Mouse (Mus musculus) hindbrain, embryonic 13.5 days (tissue): Measurements from ENCODE around the gene Sult4a1. TPM values are rescaled to one million over a fixed set of nuclear protein-coding genes. Genes with fewer than 3 reads are reported as not detected.

Experiments used
- ATAC-seq: fragments of 200-750 bp; cut with Nextera tagmentation; 2 replicates; pipeline ENCODE4 v1.8.0; 2017; ENCODE audit warnings: moderate TSS enrichment; ENCODE audit not compliant: low FRiP score
- H3K27ac ChIP-seq: fragments of 300-500 bp; sonication (generic); 2 replicates; pipeline ENCODE4 v1.5.1; 2015; ENCODE audit warnings: inconsistent platforms, mild to moderate bottlenecking, moderate library complexity
- H3K27me3 ChIP-seq: fragments of 300-500 bp; sonication (generic); 2 replicates; pipeline ENCODE4 v1.6.1; 2015; ENCODE audit warnings: mild to moderate bottlenecking, inconsistent platforms
- H3K36me3 ChIP-seq: fragments of 300-500 bp; sonication (generic); 2 replicates; pipeline ENCODE4 v1.6.1; 2015; ENCODE audit warnings: mild to moderate bottlenecking, inconsistent platforms
- H3K4me1 ChIP-seq: fragments of 300-500 bp; sonication (generic); replicated peaks from 2 replicates; pipeline ENCODE4 v1.6.1; 2015; ENCODE audit warnings: inconsistent platforms
- H3K4me2 ChIP-seq: fragments of 300-500 bp; sonication (generic); 2 replicates; pipeline ENCODE4 v1.6.1; 2015; ENCODE audit warnings: inconsistent platforms, mild to moderate bottlenecking, moderate library complexity
- H3K4me3 ChIP-seq: fragments of 300-500 bp; sonication (generic); 2 replicates; pipeline ENCODE4 v1.5.1; 2015; ENCODE audit warnings: mild to moderate bottlenecking, inconsistent platforms
- H3K9ac ChIP-seq: fragments of 300-500 bp; sonication (generic); 2 replicates; pipeline ENCODE4 v1.6.1; 2015; ENCODE audit warnings: mild to moderate bottlenecking, inconsistent platforms
- H3K9me3 ChIP-seq: fragments of 300-500 bp; sonication (generic); 2 replicates; pipeline ENCODE4 v1.6.1; 2016; ENCODE audit warnings: inconsistent platforms
- WGBS: fragments of 180-500 bp; shearing (Covaris S2); methylation state at CpG from one replicate; pipeline ENCODE4 v1.1.7; 2015; 5-methylcytosine and 5-hydroxymethylcytosine counted together
- polyA plus RNA-seq: library from polyadenylated mRNA; unstranded; fragments of >200 nt; fragmentation: Nextera tagmentation; extraction: Ambion mirVana; gene quantifications from 2 replicates; pipeline ENCODE4 v1.2.1, GENCODE M21; 2015

The Sult4a1 gene
- polyA plus RNA-seq, 1 experiment from 2014 or later: 73.7 TPM

DNA sequence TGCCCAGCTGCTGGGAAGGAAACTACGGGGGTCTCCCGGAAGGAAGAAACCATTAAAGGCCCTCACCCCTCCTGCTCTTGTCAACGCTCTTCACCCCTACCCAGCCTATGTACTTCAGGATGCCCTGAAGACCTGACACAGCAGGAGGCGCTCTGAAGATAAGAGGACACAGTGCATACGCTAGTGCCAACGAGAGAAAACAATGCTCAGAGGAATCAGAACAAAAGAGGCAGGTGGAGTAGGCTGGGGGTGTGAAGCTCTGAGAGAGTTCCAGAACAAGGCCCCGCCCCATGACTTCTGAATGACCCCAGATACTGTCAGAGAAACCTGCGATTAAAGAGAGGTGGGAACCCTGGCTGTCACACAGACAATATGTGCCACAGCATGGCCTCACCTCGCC is 18.8 kb downstream of the Sult4a1 start:
- no peak overlapping the region for H3K4me3 ChIP-seq
- H3K36me3 ChIP-seq: peaks cover 38% of the 10 kb centered on the region
- no peaks in the 10 kb centered on the region for H3K9me3 ChIP-seq
- H3K27me3 ChIP-seq: no peaks in the 10 kb centered on the region
- no peak overlapping the region for H3K4me2 ChIP-seq
- peaks cover 7% of the 10 kb centered on the region; the same call in 1 of the 2 replicates for H3K4me1 ChIP-seq
- 39% methylated on average over 9 of the region's 9 CpGs for WGBS
- no peak overlapping the region for H3K27ac ChIP-seq
- no peak overlapping the region for H3K9ac ChIP-seq
- no peak for ATAC-seq

DNA sequence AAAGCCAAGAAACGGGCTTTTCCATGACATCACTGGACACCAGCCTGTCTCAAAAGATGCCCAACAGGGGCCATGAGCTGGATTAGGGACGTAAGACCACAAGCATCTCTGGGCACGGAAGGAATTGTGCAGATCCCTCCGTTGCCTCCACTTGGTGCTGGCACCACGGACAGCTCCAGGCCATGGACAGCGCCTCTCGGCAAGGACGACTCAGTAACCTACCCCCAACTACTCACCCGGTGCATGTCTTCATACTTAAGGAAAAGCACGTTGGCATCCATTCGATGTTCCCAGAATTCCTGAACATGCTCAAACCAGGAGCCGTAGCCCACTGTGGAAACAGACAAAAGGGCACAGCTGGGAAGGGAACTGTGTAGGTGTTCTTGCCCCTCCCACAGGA is 19.2 kb downstream of the Sult4a1 start:
- 31% methylated on average over 12 of the region's 12 CpGs for WGBS
- Histone ChIP-seq H3K27me3 (no peaks in the 10 kb centered on the region), H3K4me2 (no peak overlapping the region), H3K27ac (no peak overlapping the region), H3K4me3 (no peak overlapping the region), H3K36me3 (peaks cover 38% of the 10 kb centered on the region), H3K9ac (no peak overlapping the region), H3K4me1 (peaks cover 7% of the 10 kb centered on the region; the same call in 1 of the 2 replicates), H3K9me3 (no peaks in the 10 kb centered on the region)
- ATAC-seq: no peak

DNA sequence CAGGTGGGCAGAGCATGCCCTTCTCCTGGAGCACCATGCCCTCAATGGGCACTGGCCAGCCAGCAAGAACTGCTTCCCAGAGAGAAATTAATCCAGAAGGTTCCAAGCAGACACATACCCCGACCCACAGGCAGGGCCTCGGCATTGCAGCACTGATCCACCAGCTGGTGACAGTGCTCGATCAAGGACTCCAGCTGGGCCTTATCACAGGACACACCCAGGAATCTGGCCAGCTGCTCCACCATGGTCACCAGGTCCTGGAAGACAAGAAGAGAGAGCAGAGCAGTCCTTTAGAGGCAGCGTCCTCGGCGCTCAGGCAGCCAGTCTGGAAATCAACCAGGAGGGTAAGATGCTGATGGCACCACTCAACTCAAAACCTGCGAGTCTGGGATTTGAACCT is 25.5 kb downstream of the Sult4a1 start:
- peaks cover 34% of the 10 kb centered on the region for H3K36me3 ChIP-seq
- no peak overlapping the region for H3K27ac ChIP-seq
- ATAC-seq: no peak
- peaks cover 5% of the 10 kb centered on the region; the same call in 1 of the 2 replicates for H3K4me1 ChIP-seq
- peaks cover 15% of the 10 kb centered on the region for H3K27me3 ChIP-seq
- H3K9me3 ChIP-seq: no peaks in the 10 kb centered on the region
- no peak overlapping the region for H3K4me3 ChIP-seq
- H3K4me2 ChIP-seq: no peak overlapping the region
- WGBS: 81% methylated on average over 7 of the region's 7 CpGs
- H3K9ac ChIP-seq: no peak overlapping the region

DNA sequence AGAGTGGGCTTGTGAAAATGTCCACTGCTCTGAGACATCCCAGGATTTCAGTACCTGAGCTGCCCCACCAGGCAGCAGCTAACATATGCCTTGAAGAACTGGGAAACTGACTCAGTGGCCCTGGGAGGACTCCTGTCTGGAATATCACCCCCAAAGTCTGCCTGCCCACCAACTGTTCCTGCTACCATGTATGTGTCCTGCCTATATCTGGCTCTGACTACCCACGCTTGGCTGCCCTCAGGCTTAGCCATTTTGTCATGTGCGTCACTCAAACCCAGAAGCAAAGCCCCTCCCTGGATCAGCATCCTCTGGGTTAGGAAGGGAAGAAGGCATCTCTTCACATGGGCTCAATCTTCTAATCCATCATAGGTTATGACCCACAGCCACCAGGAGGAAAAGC is 26.0 kb downstream of the Sult4a1 start:
- peaks cover 11% of the 10 kb centered on the region for H3K4me1 ChIP-seq
- peaks cover 34% of the 10 kb centered on the region for H3K36me3 ChIP-seq
- WGBS: 86% methylated on average over 2 of the region's 2 CpGs
- no peak overlapping the region for H3K9ac ChIP-seq
- no peak overlapping the region for H3K4me2 ChIP-seq
- no peak overlapping the region for H3K27ac ChIP-seq
- no peak overlapping the region for H3K4me3 ChIP-seq
- H3K27me3 ChIP-seq: peaks cover 21% of the 10 kb centered on the region
- ATAC-seq: no peak
- no peaks in the 10 kb centered on the region for H3K9me3 ChIP-seq

DNA sequence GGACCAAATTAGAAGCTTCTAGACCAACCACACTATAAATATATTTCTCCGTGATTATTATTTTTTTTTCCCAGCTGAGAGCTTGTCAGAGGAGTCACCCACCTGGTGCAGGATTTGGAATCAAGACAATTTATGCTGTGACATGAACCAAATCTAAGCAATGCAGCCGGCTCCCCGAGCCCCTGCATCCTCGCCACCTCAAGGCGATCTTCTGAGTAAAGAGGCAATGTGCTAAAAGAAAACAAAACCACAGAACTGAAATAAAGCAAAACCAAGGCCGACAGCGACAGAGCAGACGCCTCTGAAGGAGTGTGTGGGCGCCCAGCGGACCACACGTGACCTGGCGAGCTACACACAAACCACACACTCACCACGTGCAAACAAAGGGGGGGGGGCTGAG is 26.9 kb downstream of the Sult4a1 start:
- H3K36me3 ChIP-seq: peaks cover 28% of the 10 kb centered on the region
- no peak overlapping the region for H3K27ac ChIP-seq
- no peak overlapping the region for H3K4me2 ChIP-seq
- peaks cover 26% of the 10 kb centered on the region for H3K27me3 ChIP-seq
- no peak for ATAC-seq
- no peaks in the 10 kb centered on the region for H3K9me3 ChIP-seq
- WGBS: 79% methylated on average over 13 of the region's 13 CpGs
- H3K4me1 ChIP-seq: peaks cover 14% of the 10 kb centered on the region
- H3K9ac ChIP-seq: no peak overlapping the region
- H3K4me3 ChIP-seq: no peak overlapping the region

DNA sequence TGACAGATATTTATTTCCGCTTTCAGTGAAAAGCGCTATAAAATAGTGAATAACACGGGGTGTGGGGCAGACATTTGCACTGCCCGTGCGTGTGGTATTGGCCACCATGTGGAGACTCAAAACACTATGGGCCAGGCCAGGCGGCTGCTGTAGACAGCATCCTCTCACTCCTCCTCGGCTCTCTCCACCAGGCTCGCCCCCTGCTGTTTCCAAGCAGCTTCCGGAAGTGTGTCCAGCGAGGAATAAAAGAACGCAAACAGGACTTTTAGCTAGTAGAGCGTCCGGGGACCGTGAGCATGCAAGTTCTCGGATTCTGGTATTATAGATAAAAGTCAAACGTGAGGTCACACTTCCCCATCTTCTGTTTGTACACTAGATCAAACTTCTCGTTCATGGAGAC is 28.4 kb downstream of the Sult4a1 start:
- Histone ChIP-seq H3K27me3 (peaks cover 37% of the 10 kb centered on the region), H3K9me3 (no peaks in the 10 kb centered on the region), H3K4me3 (no peak overlapping the region), H3K27ac (no peak overlapping the region), H3K4me2 (no peak overlapping the region), H3K36me3 (peaks cover 28% of the 10 kb centered on the region), H3K9ac (no peak overlapping the region), H3K4me1 (peaks cover 14% of the 10 kb centered on the region)
- no peak for ATAC-seq
- WGBS: 58% methylated on average over 17 of the region's 17 CpGs

DNA sequence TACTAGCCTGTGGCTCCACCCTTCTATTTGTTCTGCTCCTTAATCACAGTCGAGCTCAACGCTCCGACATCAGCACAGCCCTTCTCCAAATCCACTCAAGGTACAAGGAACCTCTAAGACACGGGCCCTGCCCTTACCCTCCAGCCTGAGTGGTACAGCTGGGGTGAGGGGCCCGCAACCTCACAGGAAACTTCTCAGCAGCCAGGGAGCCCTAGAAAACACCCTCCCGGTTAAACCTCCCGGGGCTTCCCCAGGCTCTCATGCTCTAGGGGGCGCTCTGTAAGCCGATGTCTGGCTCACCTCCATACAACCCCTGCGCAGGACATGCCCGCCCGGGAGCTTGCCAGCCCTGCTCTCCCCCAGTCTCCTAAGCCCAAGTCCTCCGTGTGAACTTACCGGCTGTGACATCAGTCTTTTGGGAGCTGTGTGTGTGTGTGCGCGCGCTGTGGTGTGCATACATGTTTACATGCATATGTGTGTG is 30.8 kb downstream of the Sult4a1 start:
- H3K27me3 ChIP-seq: peaks cover 52% of the 10 kb centered on the region
- peak overlapping the region; percentile 4 for H3K4me2 ChIP-seq
- no peak for ATAC-seq
- 14% methylated on average over 17 of the region's 17 CpGs for WGBS
- no peak overlapping the region for H3K4me3 ChIP-seq
- H3K36me3 ChIP-seq: peaks cover 19% of the 10 kb centered on the region
- no peak overlapping the region for H3K27ac ChIP-seq
- H3K4me1 ChIP-seq: peaks cover 19% of the 10 kb centered on the region
- H3K9ac ChIP-seq: no peak overlapping the region
- no peaks in the 10 kb centered on the region for H3K9me3 ChIP-seq

DNA sequence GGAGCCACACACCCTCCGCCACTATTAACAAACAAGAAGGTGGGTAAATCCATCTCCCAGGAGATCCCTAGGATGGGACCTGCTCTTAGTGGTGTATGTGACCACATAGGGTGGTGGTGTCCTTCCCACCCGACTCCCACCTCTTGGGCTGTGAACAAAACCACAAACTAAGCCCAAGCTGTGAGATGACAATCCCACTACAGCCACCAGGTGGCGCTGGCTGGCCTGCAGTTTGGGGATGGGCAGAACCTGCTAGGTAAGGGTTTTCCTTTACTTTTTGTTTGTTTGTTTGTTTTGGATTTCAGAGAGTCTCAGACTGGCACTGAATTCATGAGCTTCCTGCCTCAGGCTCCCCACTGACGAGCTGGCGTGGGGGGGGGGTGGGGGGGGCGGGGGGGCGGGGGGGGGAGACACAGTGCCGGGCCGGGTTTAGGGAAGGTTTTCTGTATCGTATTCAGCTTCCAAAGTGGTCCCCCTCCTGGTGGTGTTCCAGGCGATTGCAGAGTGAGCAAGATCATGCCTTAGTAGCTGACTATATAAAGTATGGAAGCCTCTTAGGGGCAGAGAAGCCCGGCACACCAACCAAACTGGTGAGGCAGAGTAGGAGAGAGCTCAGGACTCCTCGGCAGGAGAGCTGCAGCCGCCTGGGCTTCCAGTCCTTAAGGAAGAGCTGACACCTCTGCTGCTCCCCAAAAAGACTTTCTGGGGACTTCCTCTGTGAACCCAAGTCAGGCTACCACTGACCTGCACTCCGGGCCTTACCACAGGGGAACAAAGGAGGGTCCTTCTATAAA is 31.4 kb downstream of the Sult4a1 start:
- Histone ChIP-seq H3K4me2 (peak overlapping the region; percentile 4; the same call in 1 of the 2 replicates), H3K27me3 (peaks cover 53% of the 10 kb centered on the region), H3K27ac (no peak overlapping the region), H3K4me1 (peaks cover 26% of the 10 kb centered on the region), H3K9me3 (no peaks in the 10 kb centered on the region), H3K36me3 (peaks cover 13% of the 10 kb centered on the region), H3K4me3 (no peak overlapping the region), H3K9ac (no peak overlapping the region)
- ATAC-seq: peak; percentile 25; the same call in 1 of the 2 replicates
- 13% methylated on average over 11 of the region's 15 CpGs for WGBS

DNA sequence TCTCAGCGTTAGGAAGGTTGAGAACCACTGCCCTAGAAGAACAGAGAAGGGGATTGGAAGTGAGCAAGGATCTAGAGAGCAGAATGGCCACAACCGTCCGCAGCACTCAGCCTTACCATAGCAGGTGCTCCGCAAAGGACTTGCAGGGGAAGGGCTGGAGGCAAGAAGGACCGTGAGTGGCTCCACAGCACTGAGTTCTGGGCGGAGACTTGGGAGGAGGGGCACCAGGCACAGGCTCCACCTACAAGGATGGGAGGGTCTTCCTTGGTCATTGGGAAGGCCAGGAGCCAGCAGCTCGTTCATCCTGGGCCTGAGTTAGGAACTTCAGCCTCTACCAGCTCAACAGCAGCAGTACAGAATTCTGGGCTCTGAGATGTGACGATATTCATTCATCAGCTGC is 32.5 kb downstream of the Sult4a1 start:
- H3K4me2 ChIP-seq: no peak overlapping the region
- ATAC-seq: no peak
- H3K9ac ChIP-seq: no peak overlapping the region
- peaks cover 28% of the 10 kb centered on the region for H3K4me1 ChIP-seq
- no peak overlapping the region for H3K27ac ChIP-seq
- no peaks in the 10 kb centered on the region for H3K9me3 ChIP-seq
- peaks cover 59% of the 10 kb centered on the region for H3K27me3 ChIP-seq
- 30% methylated on average over 8 of the region's 8 CpGs for WGBS
- no peak overlapping the region for H3K4me3 ChIP-seq
- peaks cover 12% of the 10 kb centered on the region for H3K36me3 ChIP-seq

DNA sequence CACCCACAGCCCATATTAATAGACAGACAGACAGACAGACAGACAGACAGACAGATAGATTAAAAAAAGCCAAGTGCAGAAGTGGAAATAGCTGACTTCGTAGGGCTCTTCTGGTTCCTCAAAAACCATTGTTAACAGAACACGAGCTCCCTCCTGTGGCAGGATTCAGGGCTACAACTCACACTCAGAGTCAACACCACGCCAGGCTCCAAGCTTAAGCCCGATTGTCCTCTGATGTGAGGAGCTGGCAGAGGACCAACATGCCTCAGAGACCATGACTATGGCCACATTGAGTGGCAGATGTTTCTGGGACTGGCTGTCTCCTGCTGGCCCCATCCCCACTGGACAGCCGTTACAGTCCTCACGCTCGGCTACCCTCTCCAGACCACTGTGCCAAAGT is 33.3 kb downstream of the Sult4a1 start:
- Histone ChIP-seq H3K27me3 (peaks cover 65% of the 10 kb centered on the region), H3K36me3 (peaks cover 12% of the 10 kb centered on the region), H3K9ac (no peak overlapping the region), H3K27ac (no peak overlapping the region), H3K9me3 (no peaks in the 10 kb centered on the region), H3K4me1 (peaks cover 28% of the 10 kb centered on the region), H3K4me3 (no peak overlapping the region), H3K4me2 (no peak overlapping the region)
- ATAC-seq: 0 out of 2 replicates have a peak, but pooled peaks have one; percentile 44
- 22% methylated on average over 7 of the region's 7 CpGs for WGBS

DNA sequence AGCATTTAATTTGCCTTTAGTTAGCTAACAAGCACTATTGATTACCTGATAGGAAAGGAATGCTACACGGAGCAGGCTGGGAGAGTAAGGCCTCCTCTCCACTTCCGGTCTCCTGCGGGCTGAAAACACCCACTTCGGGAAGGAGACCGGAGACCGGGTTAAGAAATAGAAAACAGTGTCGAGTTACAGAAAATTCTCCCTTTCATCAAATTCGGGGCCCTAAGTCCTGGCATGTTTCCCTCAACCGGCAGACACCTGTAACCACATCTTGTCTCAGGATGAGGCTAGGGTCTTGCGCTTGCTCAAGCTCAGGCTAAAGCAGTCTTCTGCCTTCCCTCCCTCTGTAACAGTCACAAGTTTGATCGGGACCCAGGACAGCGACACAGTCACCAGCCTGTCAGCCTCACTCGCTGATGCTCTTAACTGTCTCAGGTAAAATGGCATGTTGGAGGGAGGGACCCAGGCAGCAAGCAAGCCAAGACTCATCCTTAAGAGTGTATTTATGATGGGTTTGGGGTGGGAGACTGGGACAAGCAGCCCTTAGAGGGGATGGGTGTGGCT is 35.4 kb downstream of the Sult4a1 start:
- Histone ChIP-seq H3K27ac (no peak overlapping the region), H3K9ac (peak overlapping the region; percentile 14; the same call in 1 of the 2 replicates), H3K4me1 (peaks cover 30% of the 10 kb centered on the region), H3K27me3 (peaks cover 68% of the 10 kb centered on the region), H3K36me3 (no peaks in the 10 kb centered on the region), H3K4me3 (no peak overlapping the region), H3K9me3 (peaks cover 6% of the 10 kb centered on the region; the same call in 1 of the 2 replicates), H3K4me2 (peak overlapping the region; percentile 35; the same call in 1 of the 2 replicates)
- 10% methylated on average over 13 of the region's 13 CpGs for WGBS
- ATAC-seq: no peak

DNA sequence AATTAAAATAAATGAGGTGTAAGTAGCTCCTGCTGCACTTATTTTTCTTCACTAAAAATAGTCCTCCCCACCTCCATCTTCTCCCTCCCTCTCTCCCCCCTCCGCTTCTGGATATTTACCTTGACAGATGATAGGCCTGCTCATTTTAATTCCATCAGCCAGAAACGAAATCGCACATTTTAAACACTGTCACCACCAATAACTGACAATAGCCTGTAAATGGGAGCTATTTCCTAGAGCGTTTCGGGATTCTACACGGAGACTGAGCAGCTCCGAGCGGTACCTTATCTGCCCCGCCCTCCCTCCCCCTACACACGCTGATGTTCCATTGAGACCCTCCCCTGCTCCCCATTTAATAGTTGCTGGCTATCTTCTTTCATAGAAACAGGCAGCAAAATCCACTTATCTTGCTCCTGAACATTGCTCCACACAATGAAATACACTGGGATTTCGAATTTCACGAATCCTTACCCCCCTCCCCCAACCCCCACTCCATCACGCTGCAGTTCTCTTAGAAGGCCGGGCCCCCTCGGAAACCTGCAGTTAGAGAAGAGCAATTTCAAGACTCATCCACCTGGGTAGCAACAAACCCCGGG is 36.0 kb downstream of the Sult4a1 start:
- WGBS: 10% methylated on average over 16 of the region's 16 CpGs
- H3K27ac ChIP-seq: no peak overlapping the region; the same call in 1 of the 2 replicates
- peaks cover 29% of the 10 kb centered on the region for H3K4me1 ChIP-seq
- no peak overlapping the region for H3K4me3 ChIP-seq
- peaks cover 67% of the 10 kb centered on the region for H3K27me3 ChIP-seq
- no peaks in the 10 kb centered on the region for H3K36me3 ChIP-seq
- no peak for ATAC-seq
- H3K9ac ChIP-seq: peak overlapping the region; percentile 14; the same call in 1 of the 2 replicates
- peak overlapping the region; percentile 35; the same call in 1 of the 2 replicates for H3K4me2 ChIP-seq
- peaks cover 6% of the 10 kb centered on the region; the same call in 1 of the 2 replicates for H3K9me3 ChIP-seq
